Mouse (Mus musculus): ENCODE data around the gene Cdh23. TPM values are rescaled to one million over a fixed set of nuclear protein-coding genes. Genes with fewer than 3 reads are reported as not detected.

The Cdh23 gene
- polyA plus RNA-seq, 1 experiment from 2014 or later, result 0.57 TPM

DNA sequence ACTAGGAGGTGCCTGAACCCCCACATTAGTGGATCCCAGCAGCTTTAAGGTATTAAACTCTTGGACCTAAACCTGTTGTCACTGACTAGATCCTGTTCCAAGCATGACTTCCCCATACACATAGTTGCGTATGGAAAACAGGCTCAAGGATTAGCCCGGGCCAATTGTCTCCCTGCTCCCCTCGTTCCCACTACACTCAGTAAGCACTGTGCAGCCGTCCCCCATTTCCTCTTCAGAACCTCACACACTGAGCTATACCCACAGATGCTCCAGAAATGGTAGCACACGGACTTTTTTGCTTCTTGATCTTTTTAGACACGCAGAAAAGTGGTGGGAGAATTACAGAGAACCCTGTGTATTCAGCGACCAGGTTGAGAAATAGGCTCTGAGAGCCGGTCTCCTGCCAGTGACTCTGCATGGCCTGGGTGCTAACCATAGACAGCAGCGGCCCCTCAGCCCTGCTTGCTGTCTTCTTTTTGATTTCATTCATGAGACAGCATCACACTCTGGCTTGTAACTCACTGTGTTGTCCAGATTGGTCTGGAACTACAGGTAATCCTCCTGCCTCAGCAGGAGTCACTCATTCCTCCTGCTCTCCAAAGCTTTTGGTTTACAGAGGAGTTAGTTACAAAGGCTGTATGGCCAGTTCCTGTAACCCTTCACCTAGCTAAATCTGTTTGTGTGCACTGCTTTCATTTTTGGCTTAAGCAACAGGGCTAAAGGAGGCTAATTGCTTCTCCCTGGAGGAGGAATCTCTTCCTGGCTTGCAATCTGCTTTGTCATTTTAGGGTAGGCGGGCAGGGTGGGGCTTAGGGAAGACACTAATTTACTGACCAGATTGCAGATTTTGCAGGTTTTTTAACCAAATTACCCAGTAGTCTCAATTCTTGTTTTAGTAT lies 413.9 kb downstream of the Cdh23 start:
- Histone ChIP-seq H3K27me3 (ENCODE audit: control insufficient read depth, insufficient read depth, low read length) (no peaks in the 10 kb centered on the region), H3K4me2 (replicated peaks; ENCODE audit: low read depth, low read length) (no peak overlapping the region), H3K4me1 (ENCODE audit: control insufficient read depth, insufficient read depth, low read length) (peaks cover 30% of the 10 kb centered on the region), H3K9ac (ENCODE audit: low read depth, low read length) (no peak overlapping the region), H3K4me3 (ENCODE audit: low read length) (no peak overlapping the region), H3K36me3 (ENCODE audit: control insufficient read depth, insufficient read depth, low read length) (0 out of 2 replicates have a peak, but pooled peaks cover 3% of the 10 kb centered on the region), H3K9me3 (ENCODE audit: control insufficient read depth, low read length) (no peaks in the 10 kb centered on the region), H3K27ac (ENCODE audit: low read depth, low read length) (no peak overlapping the region)
- WGBS, result 86% methylated on average over 10 of the region's 10 CpGs
- ATAC-seq (ENCODE audit: low FRiP score, low TSS enrichment), result no peak

- H3K9me3 ChIP-seq (ENCODE audit: control insufficient read depth, low read length), result no peaks in the 10 kb centered on the region
- H3K4me3 ChIP-seq (ENCODE audit: low read length), result no peak overlapping the region
- peaks cover 34% of the 10 kb centered on the region for H3K4me1 ChIP-seq (ENCODE audit: control insufficient read depth, insufficient read depth, low read length)
- H3K27me3 ChIP-seq (ENCODE audit: control insufficient read depth, insufficient read depth, low read length), result no peaks in the 10 kb centered on the region
- no peak for ATAC-seq (ENCODE audit: low FRiP score, low TSS enrichment)
- no peak overlapping the region for H3K27ac ChIP-seq (ENCODE audit: low read depth, low read length)
- no peak overlapping the region for H3K4me2 ChIP-seq (replicated peaks; ENCODE audit: low read depth, low read length)
- 91% methylated on average over 9 of the region's 9 CpGs for WGBS
- H3K36me3 ChIP-seq (ENCODE audit: control insufficient read depth, insufficient read depth, low read length), result 0 out of 2 replicates have a peak, but pooled peaks cover 3% of the 10 kb centered on the region
- H3K9ac ChIP-seq (ENCODE audit: low read depth, low read length), result no peak overlapping the region
Measured at GRCm38 (mm10) chr10:60281571-60282050, 414.7 kb downstream of the Cdh23 start.

DNA sequence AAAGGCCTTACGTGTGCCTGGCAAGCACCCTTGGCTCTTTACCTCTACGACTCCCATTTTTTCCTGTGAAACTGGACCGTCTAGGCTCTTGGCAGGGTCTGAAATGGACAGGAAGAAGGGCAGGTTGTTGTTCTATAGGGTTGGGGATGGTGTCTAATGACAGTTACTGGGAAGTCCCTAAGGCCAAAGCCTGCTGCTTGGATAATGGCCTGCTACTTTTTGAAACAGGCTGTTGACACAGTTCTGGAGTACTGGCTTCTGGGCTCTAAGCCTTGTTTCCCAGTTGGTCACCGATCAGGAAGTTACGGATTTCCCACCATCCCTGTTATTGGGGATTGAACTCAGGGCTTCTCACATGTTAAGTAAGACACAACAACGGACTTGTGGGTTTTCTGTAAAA lies 415.9 kb downstream of the Cdh23 start:
- no peak for ATAC-seq (ENCODE audit: low FRiP score, low TSS enrichment)
- no peak overlapping the region for H3K9ac ChIP-seq (ENCODE audit: low read depth, low read length)
- no peak overlapping the region for H3K4me2 ChIP-seq (replicated peaks; ENCODE audit: low read depth, low read length)
- H3K4me3 ChIP-seq (ENCODE audit: low read length), result no peak overlapping the region; the same call in 1 of the 2 replicates
- 0 out of 2 replicates have a peak, but pooled peaks cover 3% of the 10 kb centered on the region for H3K36me3 ChIP-seq (ENCODE audit: control insufficient read depth, insufficient read depth, low read length)
- H3K4me1 ChIP-seq (ENCODE audit: control insufficient read depth, insufficient read depth, low read length), result peaks cover 30% of the 10 kb centered on the region
- no peak overlapping the region for H3K27ac ChIP-seq (ENCODE audit: low read depth, low read length)
- no peaks in the 10 kb centered on the region for H3K27me3 ChIP-seq (ENCODE audit: control insufficient read depth, insufficient read depth, low read length)
- no peaks in the 10 kb centered on the region for H3K9me3 ChIP-seq (ENCODE audit: control insufficient read depth, low read length)
- 85% methylated on average over 6 of the region's 6 CpGs for WGBS

- Histone ChIP-seq H3K27ac (ENCODE audit: low read depth, low read length) (no peak overlapping the region), H3K4me1 (ENCODE audit: control insufficient read depth, insufficient read depth, low read length) (peaks cover 26% of the 10 kb centered on the region), H3K9ac (ENCODE audit: low read depth, low read length) (no peak overlapping the region), H3K9me3 (ENCODE audit: control insufficient read depth, low read length) (no peaks in the 10 kb centered on the region), H3K4me2 (replicated peaks; ENCODE audit: low read depth, low read length) (no peak overlapping the region), H3K4me3 (ENCODE audit: low read length) (no peak overlapping the region), H3K36me3 (ENCODE audit: control insufficient read depth, insufficient read depth, low read length) (0 out of 2 replicates have a peak, but pooled peaks cover 3% of the 10 kb centered on the region), H3K27me3 (ENCODE audit: control insufficient read depth, insufficient read depth, low read length) (no peaks in the 10 kb centered on the region)
- ATAC-seq (ENCODE audit: low FRiP score, low TSS enrichment), result no peak
- 85% methylated on average over 9 of the region's 9 CpGs for WGBS
Measured at GRCm38 (mm10) chr10:60279941-60280301, 416.4 kb downstream of the Cdh23 start.

GRCm38 (mm10) chr10:60279290-60279940 lies 416.9 kb downstream of the Cdh23 start:
- ATAC-seq (ENCODE audit: low FRiP score, low TSS enrichment), result no peak
- H3K4me2 ChIP-seq (replicated peaks; ENCODE audit: low read depth, low read length), result no peak overlapping the region
- peaks cover 21% of the 10 kb centered on the region for H3K4me1 ChIP-seq (ENCODE audit: control insufficient read depth, insufficient read depth, low read length)
- no peaks in the 10 kb centered on the region for H3K9me3 ChIP-seq (ENCODE audit: control insufficient read depth, low read length)
- no peak overlapping the region for H3K4me3 ChIP-seq (ENCODE audit: low read length)
- 82% methylated on average over 8 of the region's 8 CpGs for WGBS
- no peak overlapping the region for H3K9ac ChIP-seq (ENCODE audit: low read depth, low read length)
- 0 out of 2 replicates have a peak, but pooled peaks cover 3% of the 10 kb centered on the region for H3K36me3 ChIP-seq (ENCODE audit: control insufficient read depth, insufficient read depth, low read length)
- H3K27ac ChIP-seq (ENCODE audit: low read depth, low read length), result no peak overlapping the region
- H3K27me3 ChIP-seq (ENCODE audit: control insufficient read depth, insufficient read depth, low read length), result no peaks in the 10 kb centered on the region

GRCm38 (mm10) chr10:60278786-60279185 lies 417.5 kb downstream of the Cdh23 start:
- peaks cover 18% of the 10 kb centered on the region; the same call in 1 of the 2 replicates for H3K4me1 ChIP-seq (ENCODE audit: control insufficient read depth, insufficient read depth, low read length)
- peak overlapping the region; percentile 18; the same call in 1 of the 2 replicates for H3K9ac ChIP-seq (ENCODE audit: low read depth, low read length)
- WGBS, result 87% methylated on average over 3 of the region's 3 CpGs
- ATAC-seq (ENCODE audit: low FRiP score, low TSS enrichment), result no peak
- 0 out of 2 replicates have a peak, but pooled peaks cover 3% of the 10 kb centered on the region for H3K36me3 ChIP-seq (ENCODE audit: control insufficient read depth, insufficient read depth, low read length)
- H3K4me2 ChIP-seq (replicated peaks; ENCODE audit: low read depth, low read length), result no peak overlapping the region; the same call in 1 of the 2 replicates
- no peaks in the 10 kb centered on the region for H3K27me3 ChIP-seq (ENCODE audit: control insufficient read depth, insufficient read depth, low read length)
- no peaks in the 10 kb centered on the region for H3K9me3 ChIP-seq (ENCODE audit: control insufficient read depth, low read length)
- H3K4me3 ChIP-seq (ENCODE audit: low read length), result peak overlapping the region; percentile 1; the same call in 1 of the 2 replicates
- no peak overlapping the region for H3K27ac ChIP-seq (ENCODE audit: low read depth, low read length)

- H3K36me3 ChIP-seq (ENCODE audit: control insufficient read depth, insufficient read depth, low read length), result 0 out of 2 replicates have a peak, but pooled peaks cover 3% of the 10 kb centered on the region
- WGBS, result 7% methylated on average over 13 of the region's 13 CpGs
- ATAC-seq (ENCODE audit: low FRiP score, low TSS enrichment), result no peak
- H3K4me1 ChIP-seq (ENCODE audit: control insufficient read depth, insufficient read depth, low read length), result peaks cover 18% of the 10 kb centered on the region; the same call in 1 of the 2 replicates
- peak overlapping the region; percentile 90 for H3K4me2 ChIP-seq (replicated peaks; ENCODE audit: low read depth, low read length)
- H3K9me3 ChIP-seq (ENCODE audit: control insufficient read depth, low read length), result no peaks in the 10 kb centered on the region
- peak overlapping the region; percentile 87 for H3K4me3 ChIP-seq (ENCODE audit: low read length)
- H3K9ac ChIP-seq (ENCODE audit: low read depth, low read length), result peak overlapping the region; percentile 84
- no peaks in the 10 kb centered on the region for H3K27me3 ChIP-seq (ENCODE audit: control insufficient read depth, insufficient read depth, low read length)
- peak overlapping the region; percentile 51; the same call in 1 of the 2 replicates for H3K27ac ChIP-seq (ENCODE audit: low read depth, low read length)
Measured at GRCm38 (mm10) chr10:60278006-60278399, 418.3 kb downstream of the Cdh23 start.

- H3K4me3 ChIP-seq (ENCODE audit: low read length), result peak within 1 kb of the TSS; percentile 87
- no peaks in the 10 kb centered on the region for H3K9me3 ChIP-seq (ENCODE audit: control insufficient read depth, low read length)
- 3% methylated on average over 54 of the region's 54 CpGs for WGBS
Measured at GRCm38 (mm10) chr10:60277207-60278005, 418.9 kb downstream of the Cdh23 start, which contains the start of gene Psap. TSS of gene Psap (plus strand) at chr10:60277627.

More at GRCm38 (mm10) chr10:60277207-60278005, 418.9 kb downstream of the Cdh23 start, which contains the start of gene Psap:
- no peaks in the 10 kb centered on the region for H3K27me3 ChIP-seq (ENCODE audit: control insufficient read depth, insufficient read depth, low read length)
- 0 out of 2 replicates have a peak, but pooled peaks cover 1% of the 10 kb centered on the region for H3K36me3 ChIP-seq (ENCODE audit: control insufficient read depth, insufficient read depth, low read length)
- H3K9ac ChIP-seq (ENCODE audit: low read depth, low read length), result peak within 1 kb of the TSS; percentile 84
- peak within 1 kb of the TSS; percentile 51; the same call in 1 of the 2 replicates for H3K27ac ChIP-seq (ENCODE audit: low read depth, low read length)
- peak; percentile 91 for ATAC-seq (ENCODE audit: low FRiP score, low TSS enrichment)
- peak within 1 kb of the TSS; percentile 90 for H3K4me2 ChIP-seq (replicated peaks; ENCODE audit: low read depth, low read length)
- peaks cover 18% of the 10 kb centered on the region; the same call in 1 of the 2 replicates for H3K4me1 ChIP-seq (ENCODE audit: control insufficient read depth, insufficient read depth, low read length)
